Mouse (Mus musculus): Measurements from ENCODE around the gene Ahcyl1. TPM values are rescaled to one million over a fixed set of nuclear protein-coding genes. Genes with fewer than 3 reads are reported as not detected.

Gene Ahcyl1
- polyA plus RNA-seq, 1 experiment from 2014 or later, result 106 TPM

GRCm38 (mm10) chr3:107629411-107629810, 66.9 kb downstream of the Ahcyl1 start:
- no peak for TF ChIP-seq CTCF (IDR thresholded peaks at IDR 0.05; ENCODE audit: low read depth)
- no peak overlapping the region for H3K4me3 ChIP-seq (ENCODE audit: low read depth, low read length)
- ATAC-seq (ENCODE audit: insufficient read depth), result no peak
- no peaks in the 10 kb centered on the region for H3K9me3 ChIP-seq (ENCODE audit: low read depth, low read length)
- DNase-seq, result no peak
- no peaks in the 10 kb centered on the region; the same call in 1 of the 2 replicates for H3K4me1 ChIP-seq (ENCODE audit: insufficient read depth)
- 90% methylated on average over 4 of the region's 4 CpGs for WGBS
- H3K4me2 ChIP-seq, result no peak overlapping the region
- no peak overlapping the region for H3K27ac ChIP-seq (ENCODE audit: low read depth)
- no peak overlapping the region for H3K9ac ChIP-seq
- no peaks in the 10 kb centered on the region for H3K27me3 ChIP-seq (ENCODE audit: insufficient read depth, low read length)
- peaks cover 47% of the 10 kb centered on the region for H3K36me3 ChIP-seq (ENCODE audit: insufficient read depth)

GRCm38 (mm10) chr3:107628551-107628950, 67.8 kb downstream of the Ahcyl1 start:
- no peak overlapping the region for H3K4me2 ChIP-seq
- no peaks in the 10 kb centered on the region for H3K27me3 ChIP-seq (ENCODE audit: insufficient read depth, low read length)
- H3K27ac ChIP-seq (ENCODE audit: low read depth), result no peak overlapping the region
- no peaks in the 10 kb centered on the region for H3K9me3 ChIP-seq (ENCODE audit: low read depth, low read length)
- no peak for ATAC-seq (ENCODE audit: insufficient read depth)
- WGBS, result 95% methylated on average over 2 of the region's 2 CpGs
- no peaks in the 10 kb centered on the region; the same call in 1 of the 2 replicates for H3K4me1 ChIP-seq (ENCODE audit: insufficient read depth)
- no peak for TF ChIP-seq CTCF (IDR thresholded peaks at IDR 0.05; ENCODE audit: low read depth)
- no peak overlapping the region for H3K4me3 ChIP-seq (ENCODE audit: low read depth, low read length)
- H3K9ac ChIP-seq, result no peak overlapping the region
- peaks cover 54% of the 10 kb centered on the region for H3K36me3 ChIP-seq (ENCODE audit: insufficient read depth)
- no peak for DNase-seq

- ATAC-seq (ENCODE audit: insufficient read depth) (no peak), DNase-seq (no peak)
- H3K9ac ChIP-seq, result no peak overlapping the region
- H3K4me2 ChIP-seq, result no peak overlapping the region
- no peaks in the 10 kb centered on the region for H3K9me3 ChIP-seq (ENCODE audit: low read depth, low read length)
- peaks cover 63% of the 10 kb centered on the region for H3K36me3 ChIP-seq (ENCODE audit: insufficient read depth)
- WGBS, result 91% methylated on average over 7 of the region's 7 CpGs
- H3K4me3 ChIP-seq (ENCODE audit: low read depth, low read length), result no peak overlapping the region
- H3K27ac ChIP-seq (ENCODE audit: low read depth), result no peak overlapping the region
- H3K4me1 ChIP-seq (ENCODE audit: insufficient read depth), result no peaks in the 10 kb centered on the region; the same call in 1 of the 2 replicates
- TF ChIP-seq CTCF (IDR thresholded peaks at IDR 0.05; ENCODE audit: low read depth), result no peak
- no peaks in the 10 kb centered on the region for H3K27me3 ChIP-seq (ENCODE audit: insufficient read depth, low read length)
These were observed 68.7 kb downstream of the Ahcyl1 start for GRCm38 (mm10) chr3:107627641-107628040.

- H3K27me3 ChIP-seq (ENCODE audit: insufficient read depth, low read length), result no peaks in the 10 kb centered on the region
- no peak for DNase-seq
- H3K9me3 ChIP-seq (ENCODE audit: low read depth, low read length), result no peaks in the 10 kb centered on the region
- WGBS, result 93% methylated on average over 8 of the region's 8 CpGs
- no peak for ATAC-seq (ENCODE audit: insufficient read depth)
- no peak overlapping the region for H3K4me2 ChIP-seq
- no peak overlapping the region for H3K9ac ChIP-seq
- no peak overlapping the region for H3K4me3 ChIP-seq (ENCODE audit: low read depth, low read length)
- peaks cover 72% of the 10 kb centered on the region for H3K36me3 ChIP-seq (ENCODE audit: insufficient read depth)
- H3K4me1 ChIP-seq (ENCODE audit: insufficient read depth), result no peaks in the 10 kb centered on the region; the same call in 1 of the 2 replicates
- no peak overlapping the region for H3K27ac ChIP-seq (ENCODE audit: low read depth)
- TF ChIP-seq CTCF (IDR thresholded peaks at IDR 0.05; ENCODE audit: low read depth), result no peak
These were observed 69.6 kb downstream of the Ahcyl1 start for GRCm38 (mm10) chr3:107626751-107627150.

- WGBS, result 88% methylated on average over 8 of the region's 8 CpGs
- H3K36me3 ChIP-seq (ENCODE audit: insufficient read depth), result peaks cover 84% of the 10 kb centered on the region
- H3K4me3 ChIP-seq (ENCODE audit: low read depth, low read length), result no peak overlapping the region
These were observed 70.8 kb downstream of the Ahcyl1 start for GRCm38 (mm10) chr3:107625536-107625935.

GRCm38 (mm10) chr3:107624424-107624823, 71.9 kb downstream of the Ahcyl1 start:
- WGBS, result 97% methylated on average over 8 of the region's 8 CpGs
- peaks cover 90% of the 10 kb centered on the region for H3K36me3 ChIP-seq (ENCODE audit: insufficient read depth)

More at GRCm38 (mm10) chr3:107625536-107625935, 70.8 kb downstream of the Ahcyl1 start:
- H3K9ac ChIP-seq, result no peak overlapping the region
- ATAC-seq (ENCODE audit: insufficient read depth) (no peak), DNase-seq (no peak)
- H3K27ac ChIP-seq (ENCODE audit: low read depth), result no peak overlapping the region
- no peak overlapping the region for H3K4me2 ChIP-seq
- no peaks in the 10 kb centered on the region for H3K9me3 ChIP-seq (ENCODE audit: low read depth, low read length)
- no peaks in the 10 kb centered on the region for H3K27me3 ChIP-seq (ENCODE audit: insufficient read depth, low read length)
- TF ChIP-seq CTCF (IDR thresholded peaks at IDR 0.05; ENCODE audit: low read depth), result no peak
- no peaks in the 10 kb centered on the region; the same call in 1 of the 2 replicates for H3K4me1 ChIP-seq (ENCODE audit: insufficient read depth)

GRCm38 (mm10) chr3:107622537-107622936, 73.8 kb downstream of the Ahcyl1 start:
- no peak overlapping the region for H3K9ac ChIP-seq
- H3K4me2 ChIP-seq, result no peak overlapping the region
- no peaks in the 10 kb centered on the region for H3K4me1 ChIP-seq (ENCODE audit: insufficient read depth)
- WGBS, result 91% methylated on average over 7 of the region's 7 CpGs
- H3K36me3 ChIP-seq (ENCODE audit: insufficient read depth), result peaks cover 96% of the 10 kb centered on the region
- ATAC-seq (ENCODE audit: insufficient read depth) (no peak), DNase-seq (no peak)
- H3K4me3 ChIP-seq (ENCODE audit: low read depth, low read length), result no peak overlapping the region
- no peaks in the 10 kb centered on the region for H3K9me3 ChIP-seq (ENCODE audit: low read depth, low read length)
- TF ChIP-seq CTCF (IDR thresholded peaks at IDR 0.05; ENCODE audit: low read depth), result no peak
- no peaks in the 10 kb centered on the region for H3K27me3 ChIP-seq (ENCODE audit: insufficient read depth, low read length)
- no peak overlapping the region for H3K27ac ChIP-seq (ENCODE audit: low read depth)

More at GRCm38 (mm10) chr3:107624424-107624823, 71.9 kb downstream of the Ahcyl1 start:
- Histone ChIP-seq H3K9ac (no peak overlapping the region), H3K4me1 (ENCODE audit: insufficient read depth) (no peaks in the 10 kb centered on the region), H3K4me3 (ENCODE audit: low read depth, low read length) (no peak overlapping the region), H3K4me2 (no peak overlapping the region), H3K9me3 (ENCODE audit: low read depth, low read length) (no peaks in the 10 kb centered on the region), H3K27me3 (ENCODE audit: insufficient read depth, low read length) (no peaks in the 10 kb centered on the region), H3K27ac (ENCODE audit: low read depth) (no peak overlapping the region)
- DNase-seq (no peak), ATAC-seq (ENCODE audit: insufficient read depth) (no peak)
- TF ChIP-seq CTCF (IDR thresholded peaks at IDR 0.05; ENCODE audit: low read depth), result no peak
